Mouse (Mus musculus): ENCODE data around the gene Ppp6r1. TPM values are rescaled to one million over a fixed set of nuclear protein-coding genes. Genes with fewer than 3 reads are reported as not detected.

The Ppp6r1 gene
- total and polyA plus RNA-seq, 2 experiments, result 47.6 to 79.2 TPM

DNA sequence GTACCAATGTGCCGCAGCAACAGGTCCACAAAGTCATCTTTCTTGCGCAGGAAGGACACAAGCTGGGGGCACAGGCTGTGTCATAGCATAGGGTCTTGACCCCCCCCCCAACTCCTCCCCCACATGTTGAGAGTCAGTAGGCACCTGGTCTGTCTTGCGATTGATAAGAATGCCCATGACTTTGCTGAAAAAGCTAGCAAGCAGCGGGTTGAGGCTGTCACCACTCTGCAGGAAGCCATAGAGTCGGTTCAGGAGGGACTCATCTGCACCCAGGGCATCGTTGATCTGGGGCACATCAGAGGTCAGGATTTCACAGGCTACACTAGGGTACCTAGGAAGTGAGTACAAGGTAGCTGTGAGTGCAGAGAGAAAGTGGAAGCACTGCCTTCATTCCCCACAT is 15.6 kb downstream of the Ppp6r1 start:
- Histone ChIP-seq H3K79me2 (ENCODE audit: control insufficient read depth, insufficient read depth, low read length) (peaks cover 7% of the 10 kb centered on the region; the same call in 1 of the 2 replicates), H3K9ac (ENCODE audit: low read depth, low read length) (no peak overlapping the region), H3K27ac (replicated peaks; ENCODE audit: insufficient read depth, low read depth, low read length) (no peak overlapping the region), H3K36me3 (ENCODE audit: control insufficient read depth, insufficient read depth, low read length) (peaks cover 31% of the 10 kb centered on the region), H3K4me1 (ENCODE audit: control insufficient read depth, insufficient read depth, low read length) (peaks cover under 1% of the 10 kb centered on the region; the same call in 1 of the 2 replicates), H3K27me3 (ENCODE audit: control insufficient read depth, insufficient read depth, low read length) (no peaks in the 10 kb centered on the region), H3K4me3 (ENCODE audit: insufficient read depth, low read depth, low read length) (no peak overlapping the region)
- DNase-seq (ENCODE audit: extremely low read depth, low read depth, low spot score), result no peak
- TF ChIP-seq CTCF (IDR thresholded peaks at IDR 0.05; ENCODE audit: low read depth, low read length), result no peak
- no peak for TF ChIP-seq POLR2A (IDR thresholded peaks at IDR 0.05; ENCODE audit: extremely low read depth, insufficient read depth, low read length)
- 89% methylated on average over 6 of the region's 6 CpGs for whole genome bisulfite sequencing

DNA sequence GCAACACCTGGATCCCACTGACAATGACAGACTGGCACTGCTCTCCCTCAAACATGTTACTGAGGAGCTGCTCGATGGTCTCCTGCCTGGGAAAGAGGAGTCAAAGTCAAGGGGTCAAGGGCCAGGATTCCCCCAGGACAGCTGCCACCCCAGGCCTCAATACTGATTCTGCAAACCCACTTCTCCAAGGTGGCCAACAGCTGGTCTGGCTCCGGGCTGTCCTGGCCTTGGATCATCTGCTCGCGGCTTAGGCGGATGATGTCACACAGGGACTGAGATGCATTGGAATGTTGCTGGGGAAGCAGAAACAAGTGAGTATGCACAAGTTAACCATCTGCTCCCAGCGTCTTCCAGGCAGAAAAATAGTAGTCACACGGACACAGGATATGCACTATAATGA is 16.9 kb downstream of the Ppp6r1 start:
- Histone ChIP-seq H3K27me3 (ENCODE audit: control insufficient read depth, insufficient read depth, low read length) (no peaks in the 10 kb centered on the region), H3K27ac (replicated peaks; ENCODE audit: insufficient read depth, low read depth, low read length) (no peak overlapping the region), H3K4me3 (ENCODE audit: insufficient read depth, low read depth, low read length) (no peak overlapping the region), H3K4me1 (ENCODE audit: control insufficient read depth, insufficient read depth, low read length) (no peaks in the 10 kb centered on the region), H3K36me3 (ENCODE audit: control insufficient read depth, insufficient read depth, low read length) (peaks cover 38% of the 10 kb centered on the region), H3K79me2 (ENCODE audit: control insufficient read depth, insufficient read depth, low read length) (peaks cover 2% of the 10 kb centered on the region; the same call in 1 of the 2 replicates), H3K9ac (ENCODE audit: low read depth, low read length) (no peak overlapping the region)
- no peak for TF ChIP-seq CTCF (IDR thresholded peaks at IDR 0.05; ENCODE audit: low read depth, low read length)
- TF ChIP-seq POLR2A (IDR thresholded peaks at IDR 0.05; ENCODE audit: extremely low read depth, insufficient read depth, low read length), result no peak
- 86% methylated on average over 7 of the region's 7 CpGs for WGBS
- no peak for DNase-seq (ENCODE audit: extremely low read depth, low read depth, low spot score)

DNA sequence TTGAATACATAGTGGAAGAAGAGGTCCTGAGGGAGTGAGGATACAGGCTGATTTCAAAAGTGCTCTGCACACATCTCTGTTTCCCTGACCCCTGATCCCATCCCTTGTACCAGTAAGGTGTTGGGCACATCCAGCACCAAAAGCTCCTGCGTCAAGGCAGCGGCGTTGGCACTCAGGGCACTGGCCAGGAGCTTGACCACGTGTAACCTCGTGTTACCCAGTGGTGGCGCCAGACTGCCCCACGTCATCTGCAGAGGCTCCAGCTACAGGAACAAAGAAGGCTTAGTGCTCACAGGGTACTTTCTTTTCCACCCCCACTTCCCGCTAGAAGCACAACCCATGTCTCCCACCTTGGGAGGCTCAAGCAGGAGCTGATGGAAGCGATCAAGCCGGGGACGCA is 17.7 kb downstream of the Ppp6r1 start:
- no peak overlapping the region for H3K27ac ChIP-seq (replicated peaks; ENCODE audit: insufficient read depth, low read depth, low read length)
- H3K79me2 ChIP-seq (ENCODE audit: control insufficient read depth, insufficient read depth, low read length), result peaks cover 2% of the 10 kb centered on the region; the same call in 1 of the 2 replicates
- TF ChIP-seq CTCF (IDR thresholded peaks at IDR 0.05; ENCODE audit: low read depth, low read length) (0 out of 2 replicates have a peak, but pooled peaks have one; percentile 5), POLR2A (IDR thresholded peaks at IDR 0.05; ENCODE audit: extremely low read depth, insufficient read depth, low read length) (no peak)
- DNase-seq (ENCODE audit: extremely low read depth, low read depth, low spot score), result peak; percentile 71
- no peak overlapping the region for H3K4me3 ChIP-seq (ENCODE audit: insufficient read depth, low read depth, low read length)
- H3K27me3 ChIP-seq (ENCODE audit: control insufficient read depth, insufficient read depth, low read length), result no peaks in the 10 kb centered on the region
- 60% methylated on average over 11 of the region's 11 CpGs for WGBS
- H3K4me1 ChIP-seq (ENCODE audit: control insufficient read depth, insufficient read depth, low read length), result no peaks in the 10 kb centered on the region
- H3K9ac ChIP-seq (ENCODE audit: low read depth, low read length), result no peak overlapping the region
- H3K36me3 ChIP-seq (ENCODE audit: control insufficient read depth, insufficient read depth, low read length), result peaks cover 39% of the 10 kb centered on the region

DNA sequence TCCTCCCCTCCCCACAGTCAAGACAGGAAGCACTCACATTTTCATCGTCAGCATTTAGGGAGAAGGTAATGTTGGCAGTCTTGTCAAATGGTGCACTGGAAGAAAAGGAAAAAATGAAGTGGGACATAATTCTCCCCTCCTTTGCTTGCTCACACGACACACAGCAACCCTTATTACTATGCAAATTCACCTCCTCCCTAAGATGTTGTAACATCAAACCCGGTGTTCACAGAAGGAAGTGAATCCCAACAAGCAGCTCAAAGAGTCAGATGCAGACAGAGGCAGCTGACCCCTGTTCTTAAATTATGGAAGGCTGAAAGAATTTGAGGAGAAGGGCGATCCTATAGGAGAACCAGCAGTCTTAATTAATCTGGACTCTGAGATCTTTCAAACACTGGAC is 22.6 kb downstream of the Ppp6r1 start:
- no peak for DNase-seq (ENCODE audit: extremely low read depth, low read depth, low spot score)
- Histone ChIP-seq H3K4me1 (ENCODE audit: control insufficient read depth, insufficient read depth, low read length) (peaks cover 8% of the 10 kb centered on the region; the same call in 1 of the 2 replicates), H3K36me3 (ENCODE audit: control insufficient read depth, insufficient read depth, low read length) (peaks cover 31% of the 10 kb centered on the region), H3K9ac (ENCODE audit: low read depth, low read length) (no peak overlapping the region), H3K27me3 (ENCODE audit: control insufficient read depth, insufficient read depth, low read length) (no peaks in the 10 kb centered on the region), H3K79me2 (ENCODE audit: control insufficient read depth, insufficient read depth, low read length) (0 out of 2 replicates have a peak, but pooled peaks cover 2% of the 10 kb centered on the region), H3K27ac (replicated peaks; ENCODE audit: insufficient read depth, low read depth, low read length) (no peak overlapping the region), H3K4me3 (ENCODE audit: insufficient read depth, low read depth, low read length) (no peak overlapping the region)
- WGBS, result 71% methylated on average over 4 of the region's 4 CpGs
- TF ChIP-seq POLR2A (IDR thresholded peaks at IDR 0.05; ENCODE audit: extremely low read depth, insufficient read depth, low read length), result no peak
- TF ChIP-seq CTCF (IDR thresholded peaks at IDR 0.05; ENCODE audit: low read depth, low read length), result no peak

DNA sequence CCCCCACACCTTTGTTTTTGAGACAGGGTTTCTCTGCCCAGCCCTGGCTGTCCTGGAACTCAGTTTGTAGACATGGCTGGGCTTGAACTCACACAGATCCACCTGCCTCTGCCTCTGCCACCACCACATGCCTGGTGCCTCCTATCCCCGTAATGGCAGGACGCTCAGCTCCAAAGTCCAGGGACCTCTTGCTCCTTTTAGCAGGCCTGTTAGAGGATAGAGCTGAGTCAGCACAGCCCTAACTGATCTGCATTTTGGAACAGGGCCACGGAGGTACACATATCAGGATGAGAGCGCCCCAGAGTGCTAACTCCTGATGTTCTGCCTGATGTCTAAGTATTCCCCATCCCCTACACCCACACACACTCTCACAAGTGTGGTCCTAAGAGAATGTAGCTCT is 27.8 kb downstream of the Ppp6r1 start, which contains the start of gene Tmem86b:
TSS of gene Tmem86b (minus strand) at position 392 of the 400 bp plus-strand sequence.
- peaks cover 15% of the 10 kb centered on the region; the same call in 1 of the 2 replicates for H3K36me3 ChIP-seq (ENCODE audit: control insufficient read depth, insufficient read depth, low read length)
- TF ChIP-seq CTCF (IDR thresholded peaks at IDR 0.05; ENCODE audit: low read depth, low read length), result no peak
- no peak for TF ChIP-seq POLR2A (IDR thresholded peaks at IDR 0.05; ENCODE audit: extremely low read depth, insufficient read depth, low read length)
- H3K27me3 ChIP-seq (ENCODE audit: control insufficient read depth, insufficient read depth, low read length), result no peaks in the 10 kb centered on the region
- no peaks in the 10 kb centered on the region for H3K79me2 ChIP-seq (ENCODE audit: control insufficient read depth, insufficient read depth, low read length)
- no peak within 1 kb of the TSS for H3K9ac ChIP-seq (ENCODE audit: low read depth, low read length)
- H3K27ac ChIP-seq (replicated peaks; ENCODE audit: insufficient read depth, low read depth, low read length), result peak within 1 kb of the TSS; percentile 88
- 25% methylated on average over 4 of the region's 4 CpGs for WGBS
- H3K4me3 ChIP-seq (ENCODE audit: insufficient read depth, low read depth, low read length), result no peak within 1 kb of the TSS
- peaks cover 22% of the 10 kb centered on the region for H3K4me1 ChIP-seq (ENCODE audit: control insufficient read depth, insufficient read depth, low read length)
- DNase-seq (ENCODE audit: extremely low read depth, low read depth, low spot score), result peak; percentile 97

DNA sequence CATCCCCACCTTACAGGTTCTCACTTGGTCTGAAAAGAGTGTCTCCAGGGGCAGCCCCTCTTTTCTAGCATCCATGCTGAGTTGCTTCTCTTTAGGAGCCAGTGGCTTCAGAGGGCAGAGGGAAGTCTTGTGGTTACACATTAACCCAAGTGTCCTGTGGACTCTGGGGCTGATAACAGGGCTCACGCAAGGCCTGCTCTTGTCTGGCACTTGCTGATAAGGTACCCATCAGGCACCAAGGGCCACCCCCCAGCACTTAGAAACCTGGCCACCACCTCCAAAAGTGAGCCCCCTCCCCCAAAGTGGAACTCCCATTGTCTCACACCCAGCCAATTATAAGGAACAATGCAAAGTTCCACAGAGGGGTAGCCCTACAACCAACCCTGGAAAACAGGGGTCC is 28.6 kb downstream of the Ppp6r1 start:
- H3K27ac ChIP-seq (replicated peaks; ENCODE audit: insufficient read depth, low read depth, low read length), result peak overlapping the region; percentile 79
- H3K4me3 ChIP-seq (ENCODE audit: insufficient read depth, low read depth, low read length), result peak overlapping the region; percentile 47
- H3K36me3 ChIP-seq (ENCODE audit: control insufficient read depth, insufficient read depth, low read length), result peaks cover 11% of the 10 kb centered on the region; the same call in 1 of the 2 replicates
- peaks cover 22% of the 10 kb centered on the region for H3K4me1 ChIP-seq (ENCODE audit: control insufficient read depth, insufficient read depth, low read length)
- H3K9ac ChIP-seq (ENCODE audit: low read depth, low read length), result peak overlapping the region; percentile 59
- WGBS, result 20% methylated on average over 1 of the region's 1 CpGs
- H3K79me2 ChIP-seq (ENCODE audit: control insufficient read depth, insufficient read depth, low read length), result no peaks in the 10 kb centered on the region
- TF ChIP-seq POLR2A (IDR thresholded peaks at IDR 0.05; ENCODE audit: extremely low read depth, insufficient read depth, low read length) (no peak), CTCF (IDR thresholded peaks at IDR 0.05; ENCODE audit: low read depth, low read length) (no peak)
- peak; percentile 97 for DNase-seq (ENCODE audit: extremely low read depth, low read depth, low spot score)
- H3K27me3 ChIP-seq (ENCODE audit: control insufficient read depth, insufficient read depth, low read length), result no peaks in the 10 kb centered on the region

All from liver, adult 2 months (tissue).